Mouse (Mus musculus) erythroid progenitor cell, adult 5-6 weeks (primary cell): ENCODE results near the gene Lrr1. TPM values are rescaled to one million over a fixed set of nuclear protein-coding genes. Genes with fewer than 3 reads are reported as not detected.

Experiments used
- total RNA-seq, 2 experiments: library from RNA; stranded (forward) in 1 of 2; stranded (reverse) in 1 of 2; fragments of 150-400 nt in 1 of 2; fragments of 186-747, 209-891 nt in 1 of 2; gene quantifications; 2 replicates each; pipeline versions ENCODE4 v1.2.3 to v1.2.4; 2015 to 2017; ENCODE audit warnings: low replicate concordance in 2 of 2

Lrr1 gene
- total RNA-seq, 2 experiments from 2014 or later, result 24.6 to 43.2 TPM

Other genes starting within 250 kb of the Lrr1 start
- gene Rps29, start 9.6 kb upstream of the Lrr1 start, total RNA-seq (2015; ENCODE audit: low replicate concordance), result 901 and 1,018 TPM in 2 replicates
- gene Rps29, start 9.6 kb upstream of the Lrr1 start, total RNA-seq (2017; ENCODE audit: low replicate concordance), result 424 and 1,088 TPM in 2 replicates
- 169 and 235 TPM in 2 replicates for gene Rpl36al, start 15.3 kb downstream of the Lrr1 start, total RNA-seq (2015; ENCODE audit: low replicate concordance)
- 180 and 196 TPM in 2 replicates for gene Rpl36al, start 15.3 kb downstream of the Lrr1 start, total RNA-seq (2017; ENCODE audit: low replicate concordance)
- gene Mgat2, start 15.3 kb downstream of the Lrr1 start, total RNA-seq (2015; ENCODE audit: low replicate concordance), result 19.3 and 19.5 TPM in 2 replicates
- gene Mgat2, start 15.3 kb downstream of the Lrr1 start, total RNA-seq (2017; ENCODE audit: low replicate concordance), result 15.9 and 22.3 TPM in 2 replicates
- gene Gm49383, start 28.3 kb downstream of the Lrr1 start, total RNA-seq (2015; ENCODE audit: low replicate concordance), result 4.7 TPM in 1 of 2 replicates, not detected in the other
- gene Gm49383, start 28.3 kb downstream of the Lrr1 start, total RNA-seq (2017; ENCODE audit: low replicate concordance), result 22.2 and 23.9 TPM in 2 replicates
- 2.5 and 10.9 TPM in 2 replicates for gene Dnaaf2, start 29.6 kb downstream of the Lrr1 start, total RNA-seq (2015; ENCODE audit: low replicate concordance)
- 1.4 and 2.8 TPM in 2 replicates for gene Dnaaf2, start 29.6 kb downstream of the Lrr1 start, total RNA-seq (2017; ENCODE audit: low replicate concordance)
- gene Gm49384, start 35.5 kb downstream of the Lrr1 start, total RNA-seq (2015; ENCODE audit: low replicate concordance), result 17.6 and 23.8 TPM in 2 replicates
- 14.6 and 16.0 TPM in 2 replicates for gene Gm49384, start 35.5 kb downstream of the Lrr1 start, total RNA-seq (2017; ENCODE audit: low replicate concordance)
- 40.7 and 54.1 TPM in 2 replicates for gene Pole2, start 59.4 kb downstream of the Lrr1 start, total RNA-seq (2015; ENCODE audit: low replicate concordance)
- gene Pole2, start 59.4 kb downstream of the Lrr1 start, total RNA-seq (2017; ENCODE audit: low replicate concordance), result 38.9 and 59.2 TPM in 2 replicates
- gene Klhdc1, start 72.4 kb downstream of the Lrr1 start, total RNA-seq (2015; ENCODE audit: low replicate concordance), result 1.7 TPM in 1 of 2 replicates, not detected in the other
- 0.83 and 1.7 TPM in 2 replicates for gene Klhdc1, start 72.4 kb downstream of the Lrr1 start, total RNA-seq (2017; ENCODE audit: low replicate concordance)
- 68.7 and 75.7 TPM in 2 replicates for gene Klhdc2, start 127.9 kb downstream of the Lrr1 start, total RNA-seq (2015; ENCODE audit: low replicate concordance)
- gene Klhdc2, start 127.9 kb downstream of the Lrr1 start, total RNA-seq (2017; ENCODE audit: low replicate concordance), result 54.2 and 61.1 TPM in 2 replicates
- gene Nemf, start 188.4 kb downstream of the Lrr1 start, total RNA-seq (2015; ENCODE audit: low replicate concordance), result 56.6 and 57.3 TPM in 2 replicates
- 66.1 and 79.0 TPM in 2 replicates for gene Nemf, start 188.4 kb downstream of the Lrr1 start, total RNA-seq (2017; ENCODE audit: low replicate concordance)
- gene Arf6, start 203.3 kb downstream of the Lrr1 start, total RNA-seq (2015; ENCODE audit: low replicate concordance), result 59.5 and 60.8 TPM in 2 replicates
- 93.7 and 94.4 TPM in 2 replicates for gene Arf6, start 203.3 kb downstream of the Lrr1 start, total RNA-seq (2017; ENCODE audit: low replicate concordance)
- not detected in 2 replicates for gene Gm9887, start 203.6 kb downstream of the Lrr1 start, total RNA-seq (2015; ENCODE audit: low replicate concordance)
- gene Gm9887, start 203.6 kb downstream of the Lrr1 start, total RNA-seq (2017; ENCODE audit: low replicate concordance), result not detected in 2 replicates